Mouse (Mus musculus): ENCODE measurements around the gene Ppard. TPM values are rescaled to one million over a fixed set of nuclear protein-coding genes. Genes with fewer than 3 reads are reported as not detected.

The Ppard gene
- polyA plus RNA-seq, 1 experiment from 2014 or later, result 3.6 TPM

- Histone ChIP-seq H3K4me1 (peaks cover 27% of the 10 kb centered on the region), H3K36me3 (peaks cover 14% of the 10 kb centered on the region), H3K27me3 (no peaks in the 10 kb centered on the region), H3K4me3 (peak overlapping the region; percentile 23), H3K9ac (no peak overlapping the region), H3K4me2 (peak overlapping the region; percentile 47), H3K9me3 (no peaks in the 10 kb centered on the region), H3K27ac (0 out of 2 replicates have a peak overlapping the region, but pooled peaks have one; percentile 38)
- under 1% methylated on average over 21 of the region's 21 CpGs for WGBS
- no peak for ATAC-seq (ENCODE audit: insufficient number of reproducible peaks, low FRiP score, low TSS enrichment, low read depth)
These were observed 6.5 kb upstream of the Ppard start for GRCm38 (mm10) chr17:28226014-28226413.

DNA sequence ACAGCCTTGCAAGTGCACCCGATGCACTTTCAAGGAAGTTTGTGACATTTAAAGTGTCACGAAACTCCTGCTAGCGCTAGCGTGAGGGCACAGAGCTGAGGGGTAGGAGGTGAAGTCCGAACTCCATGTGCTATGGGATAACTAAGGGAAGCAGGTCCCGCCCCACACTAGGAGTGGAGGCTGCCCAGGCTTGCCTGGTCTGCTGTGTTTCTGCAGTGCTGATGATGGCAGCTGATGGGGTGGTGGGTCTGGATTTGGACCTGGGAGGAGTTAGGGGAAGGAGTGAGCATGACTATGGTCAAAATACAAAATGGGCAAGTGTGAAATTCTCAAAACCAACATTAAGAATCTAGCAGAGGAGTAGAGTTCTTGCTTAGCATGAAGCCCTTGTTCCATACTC lies 2.0 kb upstream of the Ppard start:
- ATAC-seq (ENCODE audit: insufficient number of reproducible peaks, low FRiP score, low TSS enrichment, low read depth), result no peak
- no peak overlapping the region for H3K4me2 ChIP-seq
- peaks cover 29% of the 10 kb centered on the region for H3K4me1 ChIP-seq
- H3K9ac ChIP-seq, result no peak overlapping the region
- H3K4me3 ChIP-seq, result no peak overlapping the region
- WGBS, result 82% methylated on average over 6 of the region's 6 CpGs
- no peaks in the 10 kb centered on the region for H3K9me3 ChIP-seq
- H3K27ac ChIP-seq, result peak overlapping the region; percentile 51; the same call in 1 of the 2 replicates
- peaks cover 9% of the 10 kb centered on the region for H3K36me3 ChIP-seq
- no peaks in the 10 kb centered on the region for H3K27me3 ChIP-seq

DNA sequence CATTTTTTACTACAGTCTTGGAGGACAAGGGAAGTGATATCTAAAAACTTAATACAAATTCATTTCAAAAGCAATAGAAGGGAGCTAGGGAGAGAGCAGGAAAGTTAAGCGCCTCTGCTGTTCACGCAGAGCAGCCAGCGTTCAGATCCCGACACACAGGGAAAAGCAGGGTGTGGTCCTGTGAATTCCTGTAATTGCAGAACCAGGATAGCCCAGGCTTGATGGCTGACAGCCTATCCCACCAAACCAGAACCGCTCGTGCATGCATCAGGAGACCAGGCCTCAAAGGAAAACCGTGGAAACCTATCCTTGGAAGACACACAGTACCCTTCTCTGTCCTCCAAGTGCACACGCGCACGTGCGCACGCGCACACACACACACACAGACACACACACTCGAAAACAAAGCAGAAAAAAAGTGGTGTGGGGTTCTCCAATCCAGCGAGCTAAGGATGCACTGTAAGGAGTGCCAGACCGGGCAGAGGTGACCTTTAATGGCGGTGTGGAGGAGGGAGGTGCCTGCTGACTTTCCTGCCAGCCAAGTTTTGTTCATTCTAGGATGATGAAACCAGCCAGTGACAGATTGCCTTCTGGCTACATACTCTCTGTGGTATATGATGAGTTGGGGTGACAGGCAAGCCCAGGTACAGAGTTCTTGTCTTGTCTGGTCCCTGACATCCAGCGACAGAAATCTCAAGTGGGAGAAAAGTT lies 1.3 kb upstream of the Ppard start:
- ATAC-seq (ENCODE audit: insufficient number of reproducible peaks, low FRiP score, low TSS enrichment, low read depth), result no peak
- no peaks in the 10 kb centered on the region for H3K9me3 ChIP-seq
- peaks cover 9% of the 10 kb centered on the region for H3K36me3 ChIP-seq
- WGBS, result 73% methylated on average over 18 of the region's 18 CpGs
- peak overlapping the region; percentile 51 for H3K27ac ChIP-seq
- peaks cover 30% of the 10 kb centered on the region for H3K4me1 ChIP-seq
- H3K9ac ChIP-seq, result no peak overlapping the region
- H3K4me2 ChIP-seq, result no peak overlapping the region
- H3K4me3 ChIP-seq, result no peak overlapping the region
- no peaks in the 10 kb centered on the region for H3K27me3 ChIP-seq

GRCm38 (mm10) chr17:28233091-28233731 lies 711 bp downstream of the Ppard start:
- Histone ChIP-seq H3K4me1 (peaks cover 41% of the 10 kb centered on the region), H3K36me3 (peaks cover 17% of the 10 kb centered on the region), H3K27me3 (no peaks in the 10 kb centered on the region), H3K4me2 (peak overlapping the region; percentile 76), H3K9ac (peak overlapping the region; percentile 94), H3K27ac (peak overlapping the region; percentile 90), H3K9me3 (no peaks in the 10 kb centered on the region), H3K4me3 (peak overlapping the region; percentile 80)
- ATAC-seq (ENCODE audit: insufficient number of reproducible peaks, low FRiP score, low TSS enrichment, low read depth), result peak; percentile 21; the same call in 1 of the 2 replicates
- 2% methylated on average over 16 of the region's 17 CpGs for WGBS

DNA sequence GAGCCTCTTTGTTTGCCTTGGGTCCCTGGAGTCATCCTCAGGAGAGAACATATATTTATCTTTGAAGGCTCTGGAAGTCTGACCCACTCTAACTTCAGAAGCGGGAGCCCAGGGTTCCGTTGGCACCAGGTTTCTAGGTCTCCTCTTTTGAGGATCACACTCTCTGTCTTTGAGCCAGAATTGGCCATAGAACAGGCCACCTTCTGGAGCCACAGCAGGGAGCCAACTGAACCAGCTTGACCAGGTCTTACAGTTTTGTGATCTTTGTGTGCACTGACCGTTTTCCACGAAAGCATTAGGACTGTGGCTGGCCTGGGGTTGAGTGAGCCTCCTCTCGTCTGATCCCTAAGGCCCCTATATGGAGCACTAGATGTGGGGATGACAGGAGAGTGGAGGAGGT lies 2.1 kb downstream of the Ppard start:
- Histone ChIP-seq H3K4me2 (no peak overlapping the region), H3K27me3 (no peaks in the 10 kb centered on the region), H3K9ac (no peak overlapping the region), H3K27ac (no peak overlapping the region), H3K4me3 (no peak overlapping the region), H3K9me3 (no peaks in the 10 kb centered on the region), H3K4me1 (peaks cover 41% of the 10 kb centered on the region), H3K36me3 (peaks cover 22% of the 10 kb centered on the region)
- WGBS, result 84% methylated on average over 5 of the region's 5 CpGs
- no peak for ATAC-seq (ENCODE audit: insufficient number of reproducible peaks, low FRiP score, low TSS enrichment, low read depth)

DNA sequence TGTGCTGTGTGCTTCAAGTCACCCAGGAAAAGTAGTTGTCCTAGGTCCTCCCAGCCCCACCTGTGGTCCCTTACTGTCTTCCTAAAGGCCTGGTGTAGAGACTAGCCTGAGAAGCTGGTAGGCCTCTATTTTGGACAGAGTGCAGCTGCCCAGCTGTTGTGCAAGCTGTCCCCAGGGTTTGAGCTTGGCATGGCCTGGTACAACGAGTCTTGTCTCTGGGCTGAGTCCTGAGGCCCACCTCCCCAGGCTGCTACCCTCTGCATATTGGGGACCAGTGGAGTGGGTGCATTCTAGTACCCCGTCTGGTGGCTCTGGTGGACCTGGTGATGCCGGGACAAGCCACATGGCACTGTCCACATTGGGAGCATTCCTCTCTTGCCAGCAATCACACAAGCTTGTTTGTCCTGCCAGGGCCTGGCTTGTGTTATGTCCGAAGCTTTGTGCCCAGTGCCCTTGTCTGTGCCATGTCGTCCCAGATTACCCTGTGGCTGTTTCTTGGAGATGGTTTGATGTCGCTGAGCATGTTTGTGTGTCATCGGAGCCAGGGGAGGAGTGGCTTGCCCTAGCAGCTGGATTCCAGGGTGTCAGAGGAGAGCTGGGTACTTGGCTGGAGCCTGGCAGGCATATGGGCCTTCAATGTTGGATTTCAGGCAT lies 3.6 kb downstream of the Ppard start:
- Histone ChIP-seq H3K4me2 (no peak overlapping the region), H3K4me3 (no peak overlapping the region), H3K9ac (no peak overlapping the region), H3K4me1 (peaks cover 41% of the 10 kb centered on the region), H3K36me3 (peaks cover 36% of the 10 kb centered on the region), H3K9me3 (no peaks in the 10 kb centered on the region), H3K27me3 (no peaks in the 10 kb centered on the region), H3K27ac (0 out of 2 replicates have a peak overlapping the region, but pooled peaks have one; percentile 24)
- ATAC-seq (ENCODE audit: insufficient number of reproducible peaks, low FRiP score, low TSS enrichment, low read depth), result no peak
- WGBS, result 71% methylated on average over 7 of the region's 7 CpGs

GRCm38 (mm10) chr17:28236636-28237015 lies 4.1 kb downstream of the Ppard start:
- Histone ChIP-seq H3K9me3 (no peaks in the 10 kb centered on the region), H3K4me3 (no peak overlapping the region), H3K27me3 (no peaks in the 10 kb centered on the region), H3K27ac (0 out of 2 replicates have a peak overlapping the region, but pooled peaks have one; percentile 24), H3K36me3 (peaks cover 41% of the 10 kb centered on the region), H3K4me2 (no peak overlapping the region), H3K4me1 (peaks cover 41% of the 10 kb centered on the region), H3K9ac (no peak overlapping the region)
- 77% methylated on average over 4 of the region's 4 CpGs for WGBS
- no peak for ATAC-seq (ENCODE audit: insufficient number of reproducible peaks, low FRiP score, low TSS enrichment, low read depth)

- Histone ChIP-seq H3K4me2 (no peak overlapping the region), H3K4me1 (peaks cover 46% of the 10 kb centered on the region), H3K9me3 (no peaks in the 10 kb centered on the region), H3K36me3 (peaks cover 48% of the 10 kb centered on the region), H3K4me3 (no peak overlapping the region), H3K27me3 (no peaks in the 10 kb centered on the region), H3K9ac (no peak overlapping the region), H3K27ac (no peak overlapping the region)
- WGBS, result 59% methylated on average over 5 of the region's 5 CpGs
- ATAC-seq (ENCODE audit: insufficient number of reproducible peaks, low FRiP score, low TSS enrichment, low read depth), result no peak
These were observed 4.9 kb downstream of the Ppard start for GRCm38 (mm10) chr17:28237362-28237761.

GRCm38 (mm10) chr17:28237874-28238273 lies 5.4 kb downstream of the Ppard start:
- no peak overlapping the region for H3K9ac ChIP-seq
- no peaks in the 10 kb centered on the region for H3K27me3 ChIP-seq
- WGBS, result 78% methylated on average over 6 of the region's 6 CpGs
- H3K36me3 ChIP-seq, result peaks cover 51% of the 10 kb centered on the region
- no peak overlapping the region for H3K27ac ChIP-seq
- no peak overlapping the region for H3K4me3 ChIP-seq
- H3K4me2 ChIP-seq, result no peak overlapping the region
- no peaks in the 10 kb centered on the region for H3K9me3 ChIP-seq
- ATAC-seq (ENCODE audit: insufficient number of reproducible peaks, low FRiP score, low TSS enrichment, low read depth), result no peak
- peaks cover 46% of the 10 kb centered on the region for H3K4me1 ChIP-seq

DNA sequence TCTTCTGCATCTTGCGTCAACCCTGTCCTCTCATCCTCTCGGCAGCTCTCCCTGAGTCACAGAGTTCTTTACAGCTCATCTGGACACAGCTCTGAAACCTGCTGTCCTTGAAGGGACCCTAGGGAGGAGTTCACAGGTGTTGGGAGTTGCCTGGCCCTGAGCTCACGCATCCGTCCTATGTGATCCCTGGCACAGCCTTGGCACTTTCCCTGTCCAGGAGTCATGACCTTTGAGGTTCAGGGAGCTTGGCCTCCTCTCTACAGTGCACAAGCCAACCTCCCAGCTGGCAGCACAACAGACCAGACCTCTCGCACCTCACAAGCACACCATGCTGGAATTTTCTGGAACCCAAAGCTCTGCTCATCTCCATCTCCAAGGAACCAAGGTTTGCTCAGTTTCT lies 8.3 kb downstream of the Ppard start:
- no peak for ATAC-seq (ENCODE audit: insufficient number of reproducible peaks, low FRiP score, low TSS enrichment, low read depth)
- H3K27ac ChIP-seq, result no peak overlapping the region
- peaks cover 41% of the 10 kb centered on the region for H3K4me1 ChIP-seq
- H3K27me3 ChIP-seq, result no peaks in the 10 kb centered on the region
- no peak overlapping the region for H3K4me2 ChIP-seq
- H3K4me3 ChIP-seq, result no peak overlapping the region
- WGBS, result 83% methylated on average over 5 of the region's 5 CpGs
- H3K9me3 ChIP-seq, result no peaks in the 10 kb centered on the region
- peaks cover 54% of the 10 kb centered on the region for H3K36me3 ChIP-seq
- no peak overlapping the region for H3K9ac ChIP-seq

DNA sequence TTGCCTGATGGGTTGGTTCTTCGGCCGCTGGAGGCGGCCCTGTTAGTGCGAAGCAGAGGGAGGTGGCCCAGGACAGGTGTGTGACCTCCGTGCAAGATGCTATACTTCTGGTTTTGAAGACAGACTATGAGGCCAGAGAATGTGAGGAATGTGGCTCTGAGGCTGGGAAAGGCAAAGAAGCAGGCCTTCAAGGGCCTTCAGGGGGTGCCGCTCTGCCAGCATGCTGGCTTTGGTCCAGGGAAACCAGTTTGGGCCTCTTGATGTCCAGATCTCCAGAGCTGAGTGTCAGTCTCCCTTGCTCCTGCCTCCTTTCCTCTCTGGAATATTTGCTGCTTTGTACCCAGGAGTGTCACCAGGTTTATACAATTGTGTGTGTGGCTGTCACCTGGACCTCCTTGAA lies 9.8 kb downstream of the Ppard start:
- no peak overlapping the region for H3K4me2 ChIP-seq
- H3K36me3 ChIP-seq, result peaks cover 49% of the 10 kb centered on the region
- H3K27me3 ChIP-seq, result no peaks in the 10 kb centered on the region
- H3K9me3 ChIP-seq, result no peaks in the 10 kb centered on the region
- H3K9ac ChIP-seq, result no peak overlapping the region
- ATAC-seq (ENCODE audit: insufficient number of reproducible peaks, low FRiP score, low TSS enrichment, low read depth), result no peak
- 70% methylated on average over 6 of the region's 6 CpGs for WGBS
- peaks cover 37% of the 10 kb centered on the region for H3K4me1 ChIP-seq
- no peak overlapping the region for H3K4me3 ChIP-seq
- H3K27ac ChIP-seq, result no peak overlapping the region

DNA sequence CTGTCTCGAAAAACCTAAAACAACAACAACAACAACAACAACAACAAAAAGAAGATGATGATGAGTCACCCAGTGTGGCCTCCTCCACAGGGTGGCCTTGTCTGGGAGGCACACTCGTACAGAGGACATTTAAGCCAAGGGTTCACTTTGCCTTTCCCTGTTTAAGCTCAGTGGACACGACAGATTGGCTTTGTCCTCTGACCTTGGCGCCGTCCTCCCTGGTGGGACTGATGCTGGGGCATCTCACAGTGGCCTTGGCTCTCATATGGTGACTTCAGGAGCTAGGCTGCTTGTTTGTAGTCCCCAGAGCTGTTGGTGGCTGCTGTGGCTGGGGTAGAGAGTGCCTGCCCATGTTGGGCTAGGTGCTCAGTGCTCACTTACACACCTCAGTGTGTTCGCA lies 11.7 kb downstream of the Ppard start:
- Histone ChIP-seq H3K9me3 (no peaks in the 10 kb centered on the region), H3K4me3 (no peak overlapping the region), H3K27ac (peak overlapping the region; percentile 77), H3K27me3 (no peaks in the 10 kb centered on the region), H3K4me1 (peaks cover 52% of the 10 kb centered on the region), H3K9ac (no peak overlapping the region), H3K36me3 (peaks cover 35% of the 10 kb centered on the region), H3K4me2 (no peak overlapping the region)
- 84% methylated on average over 6 of the region's 6 CpGs for WGBS
- no peak for ATAC-seq (ENCODE audit: insufficient number of reproducible peaks, low FRiP score, low TSS enrichment, low read depth)

All from limb, embryonic 15.5 days (tissue).